Mouse (Mus musculus): Measurements from ENCODE around the gene Btbd9. TPM values are rescaled to one million over a fixed set of nuclear protein-coding genes. Genes with fewer than 3 reads are reported as not detected.
"Not testable (repeated sequence)": the region's sequence is repeated elsewhere in the genome, so short reads cannot be mapped to it uniquely, and the experiment has no call there.

Btbd9 gene
- polyA plus RNA-seq (2015; fragmentation: Nextera tagmentation; extraction: Ambion mirVana), result 109 and 121 TPM in 2 replicates

GRCm38 (mm10) chr17:30575941-30576773 is at the start of gene Btbd9:
Btbd9 (minus strand) TSS chr17:30576488.
- H3K4me3 ChIP-seq (replicated peaks), result peak within 1 kb of the TSS; percentile 78
- WGBS, result under 1% methylated on average over 69 of the region's 94 CpGs

GRCm38 (mm10) chr17:30624132-30624531 is 47.8 kb upstream of the Btbd9 start, which contains the start of gene Dnah8:
Dnah8 (plus strand) TSS chr17:30624354.
- H3K4me3 ChIP-seq (replicated peaks); H3K27ac ChIP-seq (replicated peaks); H3K9me3 ChIP-seq (replicated peaks); H3K4me2 ChIP-seq; H3K36me3 ChIP-seq; H3K9ac ChIP-seq (replicated peaks); ATAC-seq (ENCODE audit: low FRiP score); H3K27me3 ChIP-seq (replicated peaks); H3K4me1 ChIP-seq: not testable (repeated sequence)
- WGBS, result no CpG with 5 or more reads among the region's 20 CpGs

More at GRCm38 (mm10) chr17:30575941-30576773, at the start of gene Btbd9:
- peak; percentile 94 for ATAC-seq (ENCODE audit: low FRiP score)
- no peaks in the 10 kb centered on the region for H3K27me3 ChIP-seq (replicated peaks)
- peak within 1 kb of the TSS; percentile 97 for H3K27ac ChIP-seq (replicated peaks)
- peaks cover 30% of the 10 kb centered on the region for H3K4me1 ChIP-seq
- H3K9me3 ChIP-seq (replicated peaks), result no peaks in the 10 kb centered on the region
- peak within 1 kb of the TSS; percentile 78 for H3K4me2 ChIP-seq
- no peaks in the 10 kb centered on the region for H3K36me3 ChIP-seq
- H3K9ac ChIP-seq (replicated peaks), result peak within 1 kb of the TSS; percentile 58

DNA sequence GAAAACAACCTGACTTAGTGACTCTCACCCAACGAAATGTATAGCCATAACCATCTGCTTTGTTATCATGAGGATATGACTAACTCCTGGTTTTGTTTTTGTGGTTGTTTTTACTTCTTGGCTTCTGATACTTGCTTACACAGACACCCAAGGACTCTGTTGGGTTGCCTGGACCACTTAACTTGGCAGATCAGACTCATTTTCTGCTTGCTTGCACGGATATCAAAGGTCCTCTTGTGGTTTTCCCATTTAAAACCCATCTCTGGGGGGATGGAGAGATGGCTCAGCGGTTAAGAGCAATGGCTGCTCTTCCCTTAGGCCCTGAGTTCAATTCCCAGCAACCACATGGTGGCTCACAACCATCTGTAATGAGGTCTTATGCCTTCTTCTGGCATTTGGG is 46.9 kb upstream of the Btbd9 start:
- H3K4me2 ChIP-seq, result no peak overlapping the region
- no peaks in the 10 kb centered on the region for H3K27me3 ChIP-seq (replicated peaks)
- no peaks in the 10 kb centered on the region for H3K4me1 ChIP-seq
- H3K27ac ChIP-seq (replicated peaks), result no peak overlapping the region
- 79% methylated on average over 3 of the region's 3 CpGs for WGBS
- H3K4me3 ChIP-seq (replicated peaks), result no peak overlapping the region
- H3K36me3 ChIP-seq, result no peaks in the 10 kb centered on the region
- no peak overlapping the region for H3K9ac ChIP-seq (replicated peaks)
- ATAC-seq (ENCODE audit: low FRiP score), result no peak
- H3K9me3 ChIP-seq (replicated peaks), result no peaks in the 10 kb centered on the region

GRCm38 (mm10) chr17:30621450-30621849 is 45.2 kb upstream of the Btbd9 start:
- no peaks in the 10 kb centered on the region for H3K9me3 ChIP-seq (replicated peaks)
- H3K36me3 ChIP-seq, result no peaks in the 10 kb centered on the region
- 75% methylated on average over 4 of the region's 4 CpGs for WGBS
- H3K4me3 ChIP-seq (replicated peaks), result no peak overlapping the region
- ATAC-seq (ENCODE audit: low FRiP score), result no peak
- no peak overlapping the region for H3K9ac ChIP-seq (replicated peaks)
- H3K27me3 ChIP-seq (replicated peaks), result no peaks in the 10 kb centered on the region
- no peak overlapping the region for H3K4me2 ChIP-seq
- no peak overlapping the region for H3K27ac ChIP-seq (replicated peaks)
- H3K4me1 ChIP-seq, result no peaks in the 10 kb centered on the region

DNA sequence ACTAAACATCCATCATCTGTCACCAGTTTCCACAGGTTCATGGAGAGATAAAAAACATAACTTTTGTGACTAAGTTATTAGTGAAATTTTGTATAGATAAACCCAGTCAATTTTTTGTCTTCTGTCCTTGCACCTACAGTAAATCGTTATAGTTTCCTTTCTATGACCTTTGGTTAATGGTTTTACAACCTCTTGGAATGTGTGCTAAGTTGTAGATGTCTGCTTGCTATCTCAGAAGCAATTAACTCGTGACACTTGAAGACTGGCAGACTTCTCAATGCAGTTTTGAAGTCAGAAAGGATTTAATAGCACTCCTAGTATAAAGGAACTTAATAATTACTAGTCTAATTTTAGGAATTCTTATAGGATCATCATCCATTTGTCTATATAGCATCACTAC is 44.3 kb upstream of the Btbd9 start:
- H3K27me3 ChIP-seq (replicated peaks), result no peaks in the 10 kb centered on the region
- H3K36me3 ChIP-seq, result no peaks in the 10 kb centered on the region
- H3K9ac ChIP-seq (replicated peaks), result no peak overlapping the region
- no peaks in the 10 kb centered on the region for H3K9me3 ChIP-seq (replicated peaks)
- H3K4me2 ChIP-seq, result no peak overlapping the region
- H3K4me1 ChIP-seq, result no peaks in the 10 kb centered on the region
- ATAC-seq (ENCODE audit: low FRiP score), result no peak
- no peak overlapping the region for H3K4me3 ChIP-seq (replicated peaks)
- H3K27ac ChIP-seq (replicated peaks), result no peak overlapping the region
- 56% methylated on average over 2 of the region's 2 CpGs for WGBS

DNA sequence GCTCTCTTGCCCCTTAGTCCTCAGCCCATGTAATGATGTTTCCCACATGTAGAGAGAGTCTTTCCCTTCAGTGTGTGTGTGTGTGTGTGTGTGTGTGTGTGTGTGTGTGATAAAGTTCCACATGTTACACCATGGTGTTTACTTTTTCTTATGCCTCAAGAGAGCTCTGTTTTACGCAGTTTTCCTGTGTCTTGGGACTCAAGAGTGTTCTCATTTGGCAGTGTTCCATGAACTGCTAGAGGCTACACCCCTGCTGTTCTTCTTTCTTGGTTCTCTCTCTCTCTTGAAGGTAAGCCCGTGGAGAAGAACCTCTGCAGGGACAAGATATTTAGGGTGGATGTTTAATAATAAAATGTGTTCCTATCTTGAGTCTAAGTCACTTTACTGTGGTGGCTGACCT is 42.9 kb upstream of the Btbd9 start:
- ATAC-seq (ENCODE audit: low FRiP score), result no peak
- Histone ChIP-seq H3K27me3 (replicated peaks) (no peaks in the 10 kb centered on the region), H3K4me2 (no peak overlapping the region), H3K9ac (replicated peaks) (no peak overlapping the region), H3K4me3 (replicated peaks) (no peak overlapping the region), H3K36me3 (no peaks in the 10 kb centered on the region), H3K9me3 (replicated peaks) (no peaks in the 10 kb centered on the region), H3K4me1 (no peaks in the 10 kb centered on the region), H3K27ac (replicated peaks) (no peak overlapping the region)
- WGBS, result 42% methylated on average over 2 of the region's 2 CpGs

GRCm38 (mm10) chr17:30618136-30618891 is 42.0 kb upstream of the Btbd9 start:
- Histone ChIP-seq H3K4me1 (no peaks in the 10 kb centered on the region), H3K27me3 (replicated peaks) (no peaks in the 10 kb centered on the region), H3K4me3 (replicated peaks) (no peak overlapping the region), H3K36me3 (no peaks in the 10 kb centered on the region), H3K4me2 (no peak overlapping the region), H3K9me3 (replicated peaks) (no peaks in the 10 kb centered on the region), H3K9ac (replicated peaks) (no peak overlapping the region), H3K27ac (replicated peaks) (no peak overlapping the region)
- WGBS, result 82% methylated on average over 3 of the region's 3 CpGs
- ATAC-seq (ENCODE audit: low FRiP score), result no peak

GRCm38 (mm10) chr17:30616203-30616602 is 39.9 kb upstream of the Btbd9 start:
- no peaks in the 10 kb centered on the region for H3K9me3 ChIP-seq (replicated peaks)
- H3K9ac ChIP-seq (replicated peaks), result no peak overlapping the region
- H3K27me3 ChIP-seq (replicated peaks), result no peaks in the 10 kb centered on the region
- H3K4me1 ChIP-seq, result peaks cover 10% of the 10 kb centered on the region
- no peak overlapping the region for H3K4me2 ChIP-seq
- H3K27ac ChIP-seq (replicated peaks), result no peak overlapping the region
- no peak overlapping the region for H3K4me3 ChIP-seq (replicated peaks)
- no peak for ATAC-seq (ENCODE audit: low FRiP score)
- no peaks in the 10 kb centered on the region for H3K36me3 ChIP-seq
- 92% methylated on average over 5 of the region's 5 CpGs for WGBS

- Histone ChIP-seq H3K4me3 (replicated peaks) (no peak overlapping the region), H3K27ac (replicated peaks) (no peak overlapping the region), H3K36me3 (no peaks in the 10 kb centered on the region), H3K9me3 (replicated peaks) (no peaks in the 10 kb centered on the region), H3K4me2 (no peak overlapping the region), H3K9ac (replicated peaks) (no peak overlapping the region), H3K4me1 (peaks cover 13% of the 10 kb centered on the region), H3K27me3 (replicated peaks) (no peaks in the 10 kb centered on the region)
- no peak for ATAC-seq (ENCODE audit: low FRiP score)
These were observed 37.1 kb upstream of the Btbd9 start for GRCm38 (mm10) chr17:30613350-30613749.

GRCm38 (mm10) chr17:30612075-30612859 is 36.0 kb upstream of the Btbd9 start:
- peaks cover 24% of the 10 kb centered on the region for H3K4me1 ChIP-seq
- WGBS, result under 1% methylated on average over 34 of the region's 34 CpGs
- H3K27me3 ChIP-seq (replicated peaks), result no peaks in the 10 kb centered on the region
- peak overlapping the region; percentile 75 for H3K4me3 ChIP-seq (replicated peaks)
- peak overlapping the region; percentile 72 for H3K4me2 ChIP-seq
- ATAC-seq (ENCODE audit: low FRiP score), result peak; percentile 99
- peak overlapping the region; percentile 78 for H3K9ac ChIP-seq (replicated peaks)
- peak overlapping the region; percentile 86 for H3K27ac ChIP-seq (replicated peaks)
- no peaks in the 10 kb centered on the region for H3K9me3 ChIP-seq (replicated peaks)
- H3K36me3 ChIP-seq, result no peaks in the 10 kb centered on the region

GRCm38 (mm10) chr17:30611221-30612074 is 35.2 kb upstream of the Btbd9 start:
- peak overlapping the region; percentile 75 for H3K4me3 ChIP-seq (replicated peaks)
- H3K27me3 ChIP-seq (replicated peaks), result no peaks in the 10 kb centered on the region
- no peaks in the 10 kb centered on the region for H3K36me3 ChIP-seq
- 27% methylated on average over 18 of the region's 18 CpGs for WGBS
- H3K9me3 ChIP-seq (replicated peaks), result no peaks in the 10 kb centered on the region
- peak overlapping the region; percentile 86 for H3K27ac ChIP-seq (replicated peaks)
- H3K4me2 ChIP-seq, result peak overlapping the region; percentile 72
- ATAC-seq (ENCODE audit: low FRiP score), result no peak
- peak overlapping the region; percentile 78 for H3K9ac ChIP-seq (replicated peaks)
- H3K4me1 ChIP-seq, result peaks cover 25% of the 10 kb centered on the region
